Mouse (Mus musculus) CH12.LX (cell line): Measurements from ENCODE around the gene Atr.

Source experiments
- CHD1 ChIP-seq: IDR thresholded peaks from 2 replicates; pipeline ENCODE4 v1.6.1; 2012; ENCODE audit warnings: low read depth, low read length, improper control_type of control experiment, inconsistent platforms
- CTCF ChIP-seq, 2 experiments: IDR thresholded peaks in 1 of 2; conservative IDR thresholded peaks in 1 of 2; 2 replicates each; pipeline ENCODE4 v1.5.1; 2011 to 2012; ENCODE audit warnings: low read depth in 2 of 2, low read length in 2 of 2, improper control_type of control experiment in 1 of 2, inconsistent platforms in 1 of 2, mild to moderate bottlenecking in 1 of 2, moderate library complexity in 1 of 2
- NRF1 ChIP-seq: IDR thresholded peaks from 2 replicates; pipeline ENCODE4 v1.6.1; 2014; ENCODE audit warnings: low read depth, mild to moderate bottlenecking, inconsistent platforms, low read length, improper control_type of control experiment, moderate library complexity
- POLR2A ChIP-seq: IDR thresholded peaks from 2 replicates; pipeline ENCODE4 v1.6.1; 2011; ENCODE audit warnings: low read depth, mild to moderate bottlenecking, improper control_type of control experiment, low read length
- POLR2AphosphoS2 ChIP-seq: IDR thresholded peaks from 2 replicates; pipeline ENCODE4 v1.6.1; 2011; ENCODE audit warnings: low read depth, low read length, improper control_type of control experiment
- SIN3A ChIP-seq: IDR thresholded peaks from 2 replicates; pipeline ENCODE4 v1.6.1; 2012; ENCODE audit warnings: low read length, improper control_type of control experiment, inconsistent platforms
- USF2 ChIP-seq: conservative IDR thresholded peaks from 2 replicates; pipeline ENCODE4 v1.6.1; 2011; ENCODE audit warnings: low read depth, low read length, improper control_type of control experiment
- ZNF384 ChIP-seq: IDR thresholded peaks from 2 replicates; pipeline ENCODE4 v1.6.1; 2012; ENCODE audit warnings: low read depth, low read length, improper control_type of control experiment, inconsistent platforms

DNA sequence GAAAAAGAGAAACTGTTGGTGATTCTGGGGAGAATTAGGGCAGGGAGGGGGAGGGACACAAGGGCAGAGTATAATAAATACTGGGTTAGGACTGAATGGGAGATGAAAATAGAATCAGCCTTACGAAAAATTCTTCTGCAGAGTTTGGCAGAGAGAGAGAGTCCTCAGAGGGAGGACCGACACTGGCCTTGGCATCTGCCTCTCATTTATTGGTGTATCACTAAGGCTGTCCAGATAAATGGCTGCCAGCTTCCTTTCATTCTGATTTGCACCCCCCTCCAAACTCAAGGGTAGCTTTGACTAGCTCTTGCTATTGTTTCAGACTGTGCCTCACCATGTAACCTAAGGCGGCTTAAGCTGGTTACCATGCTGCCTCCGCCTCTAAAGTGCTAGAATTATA lies 1.4 kb upstream of the Atr start:
- no peak for TF ChIP-seq POLR2A
- TF ChIP-seq CTCF (conservative IDR thresholded peaks at IDR 0.05 in 1 of 2, IDR thresholded peaks at IDR 0.05 in 1 of 2; ENCODE audit: low read depth in 2 of 2, low read length in 2 of 2), result no peak
- no peak for TF ChIP-seq POLR2AphosphoS2
- no peak for TF ChIP-seq ZNF384
- no peak for TF ChIP-seq USF2
- no peak for TF ChIP-seq CHD1
- TF ChIP-seq SIN3A, result no peak
- TF ChIP-seq NRF1, result no peak
